Mouse (Mus musculus): ENCODE results near the gene Ccr9.
"Not testable (repeated sequence)": the region's sequence is repeated elsewhere in the genome, so short reads cannot be mapped to it uniquely, and the experiment has no call there.

Gene Ccr9

GRCm38 (mm10) chr9:123716301-123716700, 38.1 kb downstream of the Ccr9 start:
- no peak for DNase-seq (ENCODE audit: low read depth, low spot score)

- DNase-seq (ENCODE audit: low read depth, low spot score) = peak; percentile 98
These were observed 39.2 kb downstream of the Ccr9 start, which contains the start of gene Lztfl1 for GRCm38 (mm10) chr9:123717186-123718008. TSS of gene Lztfl1 (minus strand) at chr9:123717697.

GRCm38 (mm10) chr9:123722737-123723493, 44.7 kb downstream of the Ccr9 start:
- DNase-seq (ENCODE audit: low read depth, low spot score) = no peak

- no peak for DNase-seq (ENCODE audit: low read depth, low spot score)
These were observed 53.0 kb downstream of the Ccr9 start for GRCm38 (mm10) chr9:123731271-123731670.

- no peak for DNase-seq (ENCODE audit: low read depth, low spot score)
These were observed 55.9 kb downstream of the Ccr9 start for GRCm38 (mm10) chr9:123734133-123734532.

DNA sequence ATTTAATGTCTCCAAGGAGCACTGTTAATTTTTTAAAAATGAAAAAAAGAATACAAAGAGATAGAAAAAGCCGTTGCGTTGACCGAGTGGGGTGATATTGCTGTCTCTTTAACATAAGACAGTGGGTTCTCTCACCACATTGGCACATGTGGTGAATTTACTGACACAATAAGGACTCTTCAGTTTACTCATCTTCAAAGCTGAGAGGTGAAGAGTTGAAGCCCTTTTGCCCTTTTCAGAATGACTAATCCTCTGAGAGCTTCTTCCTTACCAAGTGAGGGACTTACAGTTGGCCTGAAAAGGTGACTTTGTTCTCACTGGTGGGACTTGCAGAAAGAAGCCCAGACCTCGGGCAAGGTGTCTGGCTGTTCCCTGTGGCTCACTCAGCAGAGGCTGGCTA, 62.6 kb downstream of the Ccr9 start:
- no peak for DNase-seq (ENCODE audit: low read depth, low spot score)

GRCm38 (mm10) chr9:123749687-123750086, 71.4 kb downstream of the Ccr9 start:
- not testable (repeated sequence) for DNase-seq (ENCODE audit: low read depth, low spot score)

- no peak for DNase-seq (ENCODE audit: low read depth, low spot score)
These were observed 76.1 kb downstream of the Ccr9 start for GRCm38 (mm10) chr9:123754333-123754732.

- DNase-seq (ENCODE audit: low read depth, low spot score) = no peak
These were observed 78.5 kb downstream of the Ccr9 start for GRCm38 (mm10) chr9:123756752-123757151.

- DNase-seq (ENCODE audit: low read depth, low spot score) = no peak
These were observed 79.1 kb downstream of the Ccr9 start for GRCm38 (mm10) chr9:123757326-123757725.

- no peak for DNase-seq (ENCODE audit: low read depth, low spot score)
These were observed 79.9 kb downstream of the Ccr9 start for GRCm38 (mm10) chr9:123758156-123758555.

DNA sequence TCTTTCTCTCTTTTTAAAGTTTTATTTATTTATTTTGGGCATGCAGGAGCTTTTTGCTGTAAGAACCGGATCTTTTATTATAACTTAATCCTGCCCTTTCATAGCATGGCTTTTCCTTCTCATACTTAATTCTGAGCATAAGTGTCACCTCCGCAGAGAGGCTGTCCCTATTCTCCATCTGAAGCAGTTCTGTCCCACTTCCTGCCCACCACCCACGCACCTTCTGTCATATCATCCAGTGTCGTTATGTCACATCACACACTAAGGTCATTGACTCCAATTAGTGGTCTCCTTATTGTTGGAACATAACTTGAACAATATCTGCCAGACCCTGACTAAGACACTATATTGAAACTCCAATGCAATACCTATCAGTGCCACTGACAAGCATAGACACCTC, 80.4 kb downstream of the Ccr9 start:
- no peak for DNase-seq (ENCODE audit: low read depth, low spot score)

DNA sequence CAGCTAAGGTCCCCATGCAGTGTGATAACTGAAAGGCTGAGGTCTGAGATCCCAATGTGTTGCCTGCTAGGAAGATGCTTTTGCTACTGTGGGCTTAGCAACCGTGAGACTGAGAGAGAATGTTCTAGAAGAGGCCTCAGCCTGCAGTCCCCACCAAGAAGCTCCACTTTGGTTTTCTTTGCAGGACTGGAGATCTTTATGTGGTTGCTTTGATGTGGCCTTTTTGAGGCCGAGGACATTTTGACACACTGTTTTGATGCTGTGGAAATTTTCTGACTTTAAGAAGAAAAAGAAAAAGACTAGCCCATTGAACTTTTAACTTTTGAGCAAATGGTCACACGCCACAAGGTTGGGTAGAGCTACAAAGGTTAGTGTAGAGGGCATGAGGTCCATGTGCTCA, 82.6 kb downstream of the Ccr9 start:
- no peak for DNase-seq (ENCODE audit: low read depth, low spot score)

DNA sequence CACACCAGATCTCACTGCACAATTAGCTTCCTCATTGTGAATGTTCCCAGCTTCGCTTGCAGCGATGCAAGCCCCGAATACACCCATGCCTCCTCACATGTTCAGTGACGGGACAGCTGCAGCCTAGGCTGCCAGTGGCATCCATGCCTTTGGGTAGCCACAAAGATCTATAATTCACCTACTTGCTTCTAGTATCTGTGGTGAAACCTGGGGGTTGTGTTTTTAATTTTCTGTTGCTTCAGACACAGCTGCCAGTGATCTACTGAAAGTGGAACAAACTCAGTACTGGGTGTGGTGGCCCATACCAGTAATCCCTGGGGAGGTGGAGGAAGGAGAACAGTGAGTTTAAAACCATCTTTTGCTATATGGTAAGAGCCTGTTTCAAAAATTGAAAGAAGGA, 84.6 kb downstream of the Ccr9 start:
- DNase-seq (ENCODE audit: low read depth, low spot score) = no peak

- no peak for DNase-seq (ENCODE audit: low read depth, low spot score)
These were observed 85.5 kb downstream of the Ccr9 start for GRCm38 (mm10) chr9:123763771-123764170.

- DNase-seq (ENCODE audit: low read depth, low spot score) = no peak
These were observed 88.8 kb downstream of the Ccr9 start for GRCm38 (mm10) chr9:123766996-123767395.

DNA sequence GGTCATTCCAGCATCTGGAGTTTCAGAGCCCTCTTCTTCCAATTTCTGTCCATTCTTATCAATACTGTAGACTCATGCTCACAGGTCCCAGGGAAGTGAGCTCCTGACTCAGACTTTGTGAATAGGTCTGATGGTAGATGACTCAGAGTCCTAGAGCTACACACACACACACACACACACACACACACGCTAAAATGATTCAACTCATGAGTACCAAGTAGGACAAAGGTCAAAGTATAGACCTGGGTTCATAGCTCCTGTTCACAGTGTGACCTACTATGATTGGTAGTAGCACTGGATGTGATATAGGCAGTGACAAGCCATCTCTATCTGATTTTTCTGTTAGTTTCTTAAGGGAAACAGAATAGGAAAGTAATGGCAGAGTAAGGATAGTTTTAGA, 90.2 kb downstream of the Ccr9 start:
- no peak for DNase-seq (ENCODE audit: low read depth, low spot score)

GRCm38 (mm10) chr9:123769532-123769931, 91.3 kb downstream of the Ccr9 start:
- no peak for DNase-seq (ENCODE audit: low read depth, low spot score)

DNA sequence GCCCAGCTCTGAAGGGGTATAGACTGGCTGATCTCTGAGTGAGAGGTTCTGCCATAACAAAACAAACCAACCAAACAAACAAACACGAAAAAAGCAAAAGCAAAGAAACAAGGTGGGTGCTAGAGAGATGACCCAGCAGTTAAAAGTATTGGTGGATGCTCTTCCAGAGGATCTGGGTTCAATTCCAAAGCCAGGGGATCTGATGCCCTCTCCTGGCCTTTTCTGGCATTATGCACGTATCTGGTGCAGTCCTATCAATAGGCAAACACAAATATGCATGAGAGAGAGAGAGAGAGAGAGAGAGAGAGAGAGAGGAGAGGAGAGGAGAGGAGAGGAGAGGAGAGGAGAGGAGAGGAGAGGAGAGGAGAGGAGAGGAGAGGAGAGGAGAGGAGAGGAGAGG, 95.1 kb downstream of the Ccr9 start:
- not testable (repeated sequence) for DNase-seq (ENCODE audit: low read depth, low spot score)

GRCm38 (mm10) chr9:123788855-123789529, 110.8 kb downstream of the Ccr9 start:
- DNase-seq (ENCODE audit: low read depth, low spot score) = no peak

- no peak for DNase-seq (ENCODE audit: low read depth, low spot score)
These were observed 117.9 kb downstream of the Ccr9 start for GRCm38 (mm10) chr9:123796174-123796573.

DNA sequence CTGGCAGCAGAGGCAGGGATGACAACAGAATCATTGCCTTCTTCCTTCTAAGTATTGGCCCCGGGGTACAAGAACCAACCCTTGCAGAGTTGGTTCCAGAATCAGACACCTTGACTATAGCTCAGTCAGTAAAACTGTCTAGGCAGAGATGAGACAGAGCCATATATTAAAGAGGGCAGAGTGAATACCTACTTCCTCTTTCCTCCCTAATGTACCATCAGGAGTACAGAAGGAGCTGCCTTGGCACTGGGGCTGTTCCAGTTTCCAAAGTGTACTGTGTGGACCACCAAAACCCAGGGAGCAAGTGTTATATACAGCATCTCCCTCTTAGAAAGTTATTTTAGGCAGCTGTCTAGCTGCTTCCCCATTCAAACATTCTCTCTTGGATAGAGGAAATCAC, 123.3 kb downstream of the Ccr9 start:
- no peak for DNase-seq (ENCODE audit: low read depth, low spot score)

Measured in retina, adult 2 months (tissue).